Mouse (Mus musculus) forebrain, embryonic 13.5 days (tissue): ENCODE data around the gene Hand1. TPM values are rescaled to one million over a fixed set of nuclear protein-coding genes. Genes with fewer than 3 reads are reported as not detected.
"Not testable (repeated sequence)": the region's sequence is repeated elsewhere in the genome, so short reads cannot be mapped to it uniquely, and the experiment has no call there.

Source experiments
- ATAC-seq: fragments of 200-750 bp; cut with Nextera tagmentation; 2 replicates; pipeline ENCODE4 v1.8.0; 2017
- H3K27ac ChIP-seq: fragments of 300-500 bp; sonication (generic); 2 replicates; pipeline ENCODE4 v1.5.1; 2015; ENCODE audit warnings: inconsistent platforms, mild to moderate bottlenecking, moderate library complexity
- H3K27me3 ChIP-seq: fragments of 300-500 bp; sonication (generic); 2 replicates; pipeline ENCODE4 v1.6.1; 2015; ENCODE audit warnings: mild to moderate bottlenecking, inconsistent platforms
- H3K36me3 ChIP-seq: fragments of 300-500 bp; sonication (generic); 2 replicates; pipeline ENCODE4 v1.6.1; 2015; ENCODE audit warnings: mild to moderate bottlenecking, inconsistent platforms; ENCODE audit not compliant: poor library complexity, severe bottlenecking
- H3K4me1 ChIP-seq: fragments of 300-500 bp; sonication (generic); 2 replicates; pipeline ENCODE4 v1.6.1; 2015; ENCODE audit warnings: inconsistent platforms
- H3K4me2 ChIP-seq: fragments of 300-500 bp; sonication (generic); 2 replicates; pipeline ENCODE4 v1.6.1; 2015; ENCODE audit warnings: inconsistent platforms, mild to moderate bottlenecking, moderate library complexity
- H3K4me3 ChIP-seq: fragments of 300-500 bp; sonication (generic); 2 replicates; pipeline ENCODE4 v1.5.1; 2015; ENCODE audit warnings: mild to moderate bottlenecking, inconsistent platforms
- H3K9ac ChIP-seq: fragments of 300-500 bp; sonication (generic); 2 replicates; pipeline ENCODE4 v1.6.1; 2015; ENCODE audit warnings: mild to moderate bottlenecking, inconsistent platforms
- H3K9me3 ChIP-seq: fragments of 300-500 bp; sonication (generic); replicated peaks from 2 replicates; pipeline ENCODE4 v1.6.1; 2016; ENCODE audit warnings: inconsistent platforms
- WGBS: fragments of 180-500 bp; shearing (Covaris S2); methylation state at CpG from one replicate; pipeline ENCODE4 v1.1.7; 2015; 5-methylcytosine and 5-hydroxymethylcytosine counted together
- polyA plus RNA-seq: library from polyadenylated mRNA; unstranded; fragments of >200 nt; fragmentation: Nextera tagmentation; extraction: Ambion mirVana; gene quantifications from 2 replicates; pipeline ENCODE4 v1.2.1, GENCODE M21; 2015

Gene Hand1
- polyA plus RNA-seq, 1 experiment from 2014 or later, result not detected

DNA sequence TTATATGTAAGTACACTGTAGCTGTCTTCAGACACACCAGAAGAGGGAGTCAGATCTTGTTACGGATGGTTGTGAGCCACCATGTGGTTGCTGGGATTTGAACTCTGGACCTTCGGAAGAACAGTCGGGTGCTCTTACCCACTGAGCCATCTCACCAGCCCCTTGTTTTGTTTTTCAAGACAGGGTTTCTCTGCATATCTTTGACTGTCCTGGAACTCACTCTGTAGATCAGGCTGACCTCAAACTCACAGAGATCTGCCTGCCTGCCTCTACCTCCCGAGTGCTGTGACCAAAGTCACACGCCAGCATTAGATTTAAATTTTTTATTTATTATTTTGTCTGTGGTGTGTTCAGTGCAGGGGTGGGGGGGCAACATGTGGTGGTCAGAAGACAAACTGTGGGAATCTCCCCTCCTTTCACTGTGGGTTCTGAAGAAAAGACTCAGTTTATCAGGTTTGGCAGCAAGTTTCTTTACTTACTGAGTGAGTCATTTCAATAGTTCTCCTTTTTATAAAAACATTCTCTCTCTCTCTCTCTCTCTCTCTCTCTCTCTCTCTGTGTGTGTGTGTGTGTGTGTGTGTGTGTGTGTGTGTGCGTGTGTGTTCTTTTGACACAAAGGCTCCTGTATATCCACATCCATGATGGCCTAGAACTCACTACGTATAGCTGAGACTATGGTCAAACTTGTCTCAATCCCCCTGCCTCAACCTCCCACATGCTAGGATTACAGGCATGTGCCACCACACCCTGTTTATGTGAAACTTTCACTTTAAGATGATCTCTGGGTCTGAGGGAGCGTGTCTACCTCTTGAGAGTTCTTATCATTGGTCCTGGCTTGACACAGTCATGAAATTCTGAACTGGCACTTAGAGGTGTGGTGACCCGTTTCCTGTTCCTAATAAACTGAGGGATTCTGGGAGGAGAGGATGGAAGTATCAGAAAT is 14.1 kb upstream of the Hand1 start:
- H3K36me3 ChIP-seq, H3K4me1 ChIP-seq, H3K9me3 ChIP-seq, H3K4me2 ChIP-seq, ATAC-seq, H3K9ac ChIP-seq, H3K4me3 ChIP-seq, H3K27ac ChIP-seq: not testable (repeated sequence)
- peaks cover 28% of the 10 kb centered on the region for H3K27me3 ChIP-seq
- WGBS, result 89% methylated on average over 8 of the region's 9 CpGs

DNA sequence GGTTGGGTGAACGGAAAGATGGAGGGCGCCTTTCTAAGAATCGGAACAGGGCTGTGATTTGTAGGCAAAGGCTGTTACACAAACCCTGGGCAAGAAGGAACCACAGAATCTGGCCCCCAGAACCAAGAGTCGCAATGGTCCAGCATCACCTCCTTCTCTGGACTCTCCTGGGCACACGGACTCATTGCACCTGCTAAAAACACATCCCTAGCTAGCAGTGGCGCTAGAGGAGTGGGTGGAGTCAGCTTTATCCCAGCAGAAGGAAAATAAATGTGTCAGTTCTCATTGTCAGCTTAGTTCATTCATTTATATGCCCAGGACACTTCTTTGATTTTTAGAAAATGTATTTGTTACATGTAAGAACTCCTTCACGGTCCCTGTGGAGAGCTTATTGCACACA is 8.8 kb upstream of the Hand1 start:
- H3K9me3 ChIP-seq, result no peaks in the 10 kb centered on the region
- H3K27ac ChIP-seq, result no peak overlapping the region
- H3K4me3 ChIP-seq, result no peak overlapping the region
- no peaks in the 10 kb centered on the region for H3K36me3 ChIP-seq
- H3K27me3 ChIP-seq, result peaks cover 75% of the 10 kb centered on the region
- no peak overlapping the region for H3K9ac ChIP-seq
- WGBS, result 17% methylated on average over 7 of the region's 7 CpGs
- ATAC-seq, result no peak
- H3K4me2 ChIP-seq, result peak overlapping the region; percentile 9; the same call in 1 of the 2 replicates
- peaks cover 8% of the 10 kb centered on the region; the same call in 1 of the 2 replicates for H3K4me1 ChIP-seq

DNA sequence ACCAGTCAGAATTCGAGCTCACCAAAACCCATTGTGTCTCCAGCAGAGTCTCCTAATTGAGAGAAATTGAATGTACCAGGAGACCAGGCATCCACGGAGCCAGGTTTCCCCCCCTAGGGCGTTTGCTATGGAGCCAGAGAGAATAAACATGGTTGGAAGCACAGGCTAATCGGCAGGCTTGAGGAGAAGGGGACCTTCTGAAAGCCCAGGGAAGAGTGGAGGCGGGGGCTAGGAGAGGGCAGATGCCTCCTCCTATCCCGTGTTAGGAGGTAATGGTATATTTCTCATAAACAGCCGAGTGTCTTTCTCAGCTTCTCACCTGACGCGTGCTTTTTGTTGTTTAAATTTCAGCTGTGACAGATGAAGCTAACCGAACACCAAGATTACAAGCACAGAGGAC is 8.4 kb upstream of the Hand1 start:
- 7% methylated on average over 10 of the region's 10 CpGs for WGBS
- Histone ChIP-seq H3K27ac (no peak overlapping the region), H3K36me3 (no peaks in the 10 kb centered on the region), H3K9ac (no peak overlapping the region), H3K4me3 (no peak overlapping the region), H3K27me3 (peaks cover 78% of the 10 kb centered on the region), H3K9me3 (no peaks in the 10 kb centered on the region), H3K4me2 (peak overlapping the region; percentile 9; the same call in 1 of the 2 replicates), H3K4me1 (peaks cover 8% of the 10 kb centered on the region; the same call in 1 of the 2 replicates)
- no peak for ATAC-seq

DNA sequence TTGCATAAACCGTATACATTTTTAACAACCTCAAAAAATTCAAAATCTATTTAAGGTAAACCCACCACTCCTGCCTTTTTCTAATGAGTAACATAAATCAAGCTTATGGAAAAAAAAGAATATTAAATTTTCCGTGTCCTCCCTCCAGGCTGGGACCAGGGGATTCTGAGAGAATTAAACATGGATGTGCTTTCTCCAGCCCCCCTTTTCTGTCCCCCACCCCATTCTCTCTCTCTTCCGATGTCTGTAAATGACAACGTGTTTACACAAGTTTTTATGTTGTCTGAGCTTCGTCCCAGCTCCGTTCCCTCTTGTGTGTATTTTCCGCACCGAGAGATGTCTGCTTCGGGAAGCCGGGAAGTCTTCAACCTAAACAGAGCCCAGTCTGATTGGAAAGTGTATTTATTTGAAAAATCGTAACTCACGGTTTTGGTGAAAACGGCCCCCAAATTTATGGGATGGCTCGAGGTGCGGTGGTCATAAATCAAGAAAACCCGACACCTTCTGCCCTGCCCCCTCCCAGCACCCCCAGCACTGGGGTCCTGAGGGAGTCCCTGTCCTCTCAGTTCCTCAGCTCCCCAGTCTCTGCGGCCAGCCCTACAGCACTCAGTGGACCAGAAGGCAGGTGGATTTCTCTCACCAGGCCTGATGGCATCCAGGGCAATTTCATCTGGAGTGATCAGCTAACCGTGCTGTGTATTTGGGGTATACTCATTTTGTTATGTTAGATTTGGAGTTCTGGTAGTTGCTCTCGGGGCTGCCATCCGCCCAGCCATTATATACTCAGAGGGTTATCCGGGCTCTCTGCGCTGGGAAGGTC is 5.5 kb upstream of the Hand1 start:
- peaks cover 98% of the 10 kb centered on the region for H3K27me3 ChIP-seq
- no peak overlapping the region for H3K9ac ChIP-seq
- no peak overlapping the region for H3K4me2 ChIP-seq
- H3K27ac ChIP-seq, result no peak overlapping the region
- no peak overlapping the region for H3K4me3 ChIP-seq
- no peaks in the 10 kb centered on the region for H3K36me3 ChIP-seq
- WGBS, result 6% methylated on average over 22 of the region's 22 CpGs
- ATAC-seq, result no peak
- peaks cover 11% of the 10 kb centered on the region; the same call in 1 of the 2 replicates for H3K4me1 ChIP-seq
- no peaks in the 10 kb centered on the region for H3K9me3 ChIP-seq

DNA sequence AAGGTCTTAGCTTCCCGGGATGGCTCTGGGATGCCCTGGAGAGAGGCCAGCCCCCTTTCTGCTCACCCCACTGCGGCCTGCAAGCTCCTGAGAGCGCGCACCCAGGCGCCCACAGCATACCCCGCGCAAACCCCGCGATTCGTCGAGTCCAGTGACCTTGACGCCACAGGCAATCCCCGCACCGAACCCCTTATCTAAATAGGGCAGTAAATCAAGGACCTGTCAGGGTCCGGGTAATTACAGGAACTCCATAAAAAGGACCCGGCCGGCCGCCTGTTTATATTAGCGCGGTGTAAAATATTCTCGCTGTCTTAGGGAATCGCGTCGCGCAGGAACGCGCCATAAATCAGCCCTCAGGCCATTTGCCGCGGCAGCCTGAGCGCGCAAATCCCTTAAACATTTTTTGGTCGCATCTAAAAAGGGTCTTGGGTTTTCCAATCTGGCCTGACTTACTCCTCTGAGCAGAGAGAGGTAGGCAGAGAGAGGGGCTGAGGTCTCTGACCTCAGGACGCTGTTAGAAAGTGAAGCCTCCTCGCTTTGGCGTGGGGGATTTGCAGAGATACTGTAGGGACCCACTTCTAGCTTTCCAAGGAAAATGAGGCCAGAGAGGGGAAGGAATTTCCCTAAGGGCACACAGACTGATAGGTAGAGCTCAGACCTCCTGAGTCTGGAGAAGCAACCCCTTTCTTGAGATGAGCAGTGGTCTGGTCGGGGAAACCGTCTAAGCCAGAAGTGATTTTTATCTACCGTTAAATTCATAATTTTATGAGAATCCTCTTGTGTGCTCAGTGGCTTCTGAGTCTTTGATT is 4.5 kb upstream of the Hand1 start:
- Histone ChIP-seq H3K9me3 (no peaks in the 10 kb centered on the region), H3K9ac (no peak overlapping the region), H3K27me3 (peaks cover 98% of the 10 kb centered on the region), H3K4me3 (no peak overlapping the region), H3K4me2 (no peak overlapping the region), H3K27ac (no peak overlapping the region), H3K4me1 (peaks cover 11% of the 10 kb centered on the region; the same call in 1 of the 2 replicates), H3K36me3 (no peaks in the 10 kb centered on the region)
- no peak for ATAC-seq
- WGBS, result under 1% methylated on average over 38 of the region's 38 CpGs

DNA sequence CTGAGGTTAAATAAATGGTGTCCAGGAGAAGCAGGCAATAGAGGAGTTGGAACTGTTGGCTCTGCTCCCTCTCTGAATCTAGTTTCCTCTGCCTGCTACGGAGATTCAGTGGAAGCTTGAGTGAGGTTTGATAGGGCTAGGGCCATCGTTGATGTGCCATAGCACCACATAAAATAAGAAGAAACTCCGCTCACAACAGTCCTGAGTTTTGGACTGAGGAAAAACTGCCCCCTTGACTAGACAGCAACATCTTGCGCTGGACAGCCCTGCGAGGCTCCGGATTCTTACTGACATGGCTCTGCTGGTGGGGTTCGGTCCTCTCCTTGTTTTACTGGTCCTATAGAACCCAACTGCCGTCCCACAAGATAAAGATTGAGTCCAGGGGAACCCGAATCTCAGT is 3.8 kb upstream of the Hand1 start:
- H3K27me3 ChIP-seq, result peaks cover 98% of the 10 kb centered on the region
- H3K4me2 ChIP-seq, result no peak overlapping the region
- no peaks in the 10 kb centered on the region for H3K9me3 ChIP-seq
- H3K27ac ChIP-seq, result no peak overlapping the region
- no peak for ATAC-seq
- no peak overlapping the region for H3K9ac ChIP-seq
- peaks cover 16% of the 10 kb centered on the region; the same call in 1 of the 2 replicates for H3K4me1 ChIP-seq
- 3% methylated on average over 9 of the region's 9 CpGs for WGBS
- no peak overlapping the region for H3K4me3 ChIP-seq
- H3K36me3 ChIP-seq, result no peaks in the 10 kb centered on the region

DNA sequence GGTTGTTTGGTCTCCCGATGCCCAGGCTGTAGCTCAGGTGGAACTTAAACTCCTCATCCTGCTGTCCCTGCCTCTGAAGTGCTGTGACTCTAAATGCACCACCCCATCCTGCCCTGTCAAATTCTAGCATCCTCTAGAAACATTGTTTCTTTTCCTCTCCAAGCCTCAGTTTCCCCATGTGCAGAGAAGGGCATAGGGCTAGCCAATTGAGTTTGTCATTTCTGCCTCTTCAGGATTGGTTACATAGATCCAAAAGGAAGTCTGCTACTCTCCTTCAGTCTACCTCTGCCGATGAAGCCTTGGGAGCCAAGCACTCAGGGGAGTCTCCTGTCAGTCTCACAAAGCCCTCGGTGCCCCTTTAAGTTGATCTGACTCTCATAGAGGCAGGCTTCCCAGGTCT is 3.3 kb upstream of the Hand1 start:
- Histone ChIP-seq H3K36me3 (no peaks in the 10 kb centered on the region), H3K4me3 (no peak overlapping the region), H3K27ac (no peak overlapping the region), H3K4me2 (no peak overlapping the region), H3K9ac (no peak overlapping the region), H3K9me3 (no peaks in the 10 kb centered on the region), H3K27me3 (peaks cover 98% of the 10 kb centered on the region), H3K4me1 (peaks cover 15% of the 10 kb centered on the region; the same call in 1 of the 2 replicates)
- 7% methylated on average over 3 of the region's 3 CpGs for WGBS
- no peak for ATAC-seq

DNA sequence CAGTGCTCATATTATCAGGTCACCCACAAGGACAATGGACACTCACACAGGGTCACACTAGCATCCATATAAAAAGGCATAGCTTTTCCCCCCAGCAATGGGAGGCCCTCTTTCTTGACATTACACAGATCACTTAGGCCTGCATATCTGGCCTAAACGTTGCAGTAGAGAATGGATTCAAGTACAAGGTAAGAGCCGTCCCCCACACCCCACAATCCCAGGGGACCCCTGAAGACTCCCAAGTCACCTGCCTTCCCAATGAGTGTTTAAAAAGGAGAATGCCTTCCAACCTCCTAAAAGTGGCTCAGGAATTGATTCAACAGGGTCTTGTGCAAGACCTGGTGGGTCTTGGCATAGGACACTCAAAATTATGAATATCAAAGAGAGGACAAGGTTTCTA is 2.7 kb upstream of the Hand1 start:
- H3K4me1 ChIP-seq, result peaks cover 13% of the 10 kb centered on the region; the same call in 1 of the 2 replicates
- WGBS, result 5% methylated on average over 2 of the region's 2 CpGs
- no peaks in the 10 kb centered on the region for H3K36me3 ChIP-seq

DNA sequence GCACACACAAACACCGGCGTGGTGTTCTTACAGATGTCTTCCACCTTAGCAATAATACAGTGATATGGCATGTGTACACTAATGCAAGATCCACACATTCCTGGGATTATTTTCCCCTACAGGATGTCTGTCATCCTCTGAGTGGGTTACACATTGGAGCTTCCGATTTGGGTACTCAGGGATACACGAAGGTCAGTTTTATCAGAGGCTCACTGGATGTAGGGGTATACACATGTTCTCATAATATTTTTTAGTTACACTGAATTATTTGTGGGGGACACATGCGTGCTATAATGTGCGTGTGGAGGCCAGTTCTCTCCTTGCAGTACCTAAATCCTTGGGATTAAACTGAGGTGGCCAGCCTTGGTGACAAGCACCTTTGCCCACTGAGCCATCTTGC is 1.4 kb upstream of the Hand1 start:
- Histone ChIP-seq H3K4me1 (peaks cover 13% of the 10 kb centered on the region; the same call in 1 of the 2 replicates), H3K9me3 (no peaks in the 10 kb centered on the region), H3K27me3 (peaks cover 98% of the 10 kb centered on the region), H3K9ac (0 out of 2 replicates have a peak overlapping the region, but pooled peaks have one; percentile 26), H3K4me2 (no peak overlapping the region), H3K36me3 (no peaks in the 10 kb centered on the region), H3K27ac (no peak overlapping the region), H3K4me3 (no peak overlapping the region)
- no peak for ATAC-seq
- WGBS, result 6% methylated on average over 6 of the region's 6 CpGs

More for the DNA sequence above, 2.7 kb upstream of the Hand1 start:
- Histone ChIP-seq H3K9me3 (no peaks in the 10 kb centered on the region), H3K27me3 (peaks cover 98% of the 10 kb centered on the region), H3K27ac (no peak overlapping the region), H3K4me2 (no peak overlapping the region), H3K9ac (no peak overlapping the region), H3K4me3 (no peak overlapping the region)
- ATAC-seq, result no peak

DNA sequence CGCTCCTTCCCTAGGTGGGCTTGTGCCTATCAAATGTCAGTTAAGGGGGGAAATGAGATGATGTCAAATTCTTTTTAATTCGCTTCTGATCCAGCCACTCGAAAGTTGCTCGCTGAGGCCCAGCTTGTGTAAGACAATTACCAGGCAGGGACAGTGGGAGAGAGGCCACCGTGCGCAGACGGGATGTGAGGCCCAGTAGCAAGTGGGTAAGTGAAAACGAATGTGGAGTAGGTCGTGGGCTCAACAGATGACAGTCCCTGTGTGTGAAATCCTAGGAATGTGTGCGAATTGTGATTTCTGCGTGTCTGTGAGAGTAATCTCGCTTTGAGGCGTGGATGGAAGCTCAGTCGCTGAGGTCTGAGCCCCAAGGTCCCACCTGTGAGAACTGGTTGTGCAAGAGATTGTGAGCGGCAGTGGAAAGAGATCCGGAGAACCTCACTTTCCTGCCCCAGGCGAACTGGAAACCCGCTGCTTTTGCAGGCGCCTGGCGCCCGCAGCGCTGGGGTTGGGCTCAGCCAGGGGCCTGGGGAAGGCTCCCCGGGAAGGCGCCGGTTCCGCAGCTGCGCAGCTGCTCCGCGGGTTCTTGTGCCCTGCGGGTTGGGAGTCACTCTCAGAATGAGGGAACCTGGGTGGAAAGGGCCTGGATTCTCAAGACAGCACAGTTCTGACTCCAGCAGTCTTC is 819 bp upstream of the Hand1 start:
- Histone ChIP-seq H3K36me3 (no peaks in the 10 kb centered on the region), H3K4me1 (peaks cover 13% of the 10 kb centered on the region; the same call in 1 of the 2 replicates), H3K27me3 (peaks cover 98% of the 10 kb centered on the region), H3K4me2 (no peak overlapping the region), H3K9ac (0 out of 2 replicates have a peak overlapping the region, but pooled peaks have one; percentile 26), H3K27ac (no peak overlapping the region), H3K4me3 (no peak overlapping the region), H3K9me3 (no peaks in the 10 kb centered on the region)
- no peak for ATAC-seq
- under 1% methylated on average over 30 of the region's 30 CpGs for WGBS

DNA sequence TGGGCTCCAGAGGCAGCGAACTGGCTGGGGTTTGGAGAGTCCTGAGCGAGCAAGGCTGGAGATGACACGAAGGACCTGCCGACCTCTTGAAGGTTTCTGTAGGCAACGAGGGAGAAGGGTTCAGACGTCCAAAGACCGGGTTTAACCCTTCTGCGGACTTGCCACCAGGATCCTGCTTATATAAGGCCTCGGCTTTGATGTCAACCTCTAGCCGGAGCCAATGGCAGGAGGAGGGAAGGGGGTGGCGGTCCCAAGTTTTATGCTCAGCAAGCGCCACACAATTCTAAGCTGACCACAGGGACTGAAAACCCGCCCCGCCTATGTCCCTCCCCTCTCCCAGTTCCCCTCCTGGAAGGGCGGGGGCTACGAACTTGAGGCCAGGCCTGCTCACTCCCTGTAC is 757 bp downstream of the Hand1 start:
- H3K27ac ChIP-seq, result no peak overlapping the region
- H3K27me3 ChIP-seq, result peaks cover 99% of the 10 kb centered on the region
- no peak overlapping the region for H3K4me2 ChIP-seq
- H3K4me1 ChIP-seq, result peaks cover 25% of the 10 kb centered on the region
- ATAC-seq, result no peak
- H3K36me3 ChIP-seq, result no peaks in the 10 kb centered on the region
- H3K9me3 ChIP-seq, result no peaks in the 10 kb centered on the region
- H3K9ac ChIP-seq, result no peak overlapping the region
- WGBS, result 6% methylated on average over 16 of the region's 16 CpGs
- H3K4me3 ChIP-seq, result no peak overlapping the region
